Mouse (Mus musculus): ENCODE results near the gene Nfil3.

Gene Nfil3

GRCm38 (mm10) chr13:52980951-52981421 is at the start of gene Nfil3:
Gene Nfil3, minus strand, starts transcription at chr13:52981073.
- DNase-seq (ENCODE audit: low spot score), result peak; percentile 70

GRCm38 (mm10) chr13:53024285-53024684 is 43.4 kb upstream of the Nfil3 start:
- no peak for DNase-seq (ENCODE audit: low spot score)

DNA sequence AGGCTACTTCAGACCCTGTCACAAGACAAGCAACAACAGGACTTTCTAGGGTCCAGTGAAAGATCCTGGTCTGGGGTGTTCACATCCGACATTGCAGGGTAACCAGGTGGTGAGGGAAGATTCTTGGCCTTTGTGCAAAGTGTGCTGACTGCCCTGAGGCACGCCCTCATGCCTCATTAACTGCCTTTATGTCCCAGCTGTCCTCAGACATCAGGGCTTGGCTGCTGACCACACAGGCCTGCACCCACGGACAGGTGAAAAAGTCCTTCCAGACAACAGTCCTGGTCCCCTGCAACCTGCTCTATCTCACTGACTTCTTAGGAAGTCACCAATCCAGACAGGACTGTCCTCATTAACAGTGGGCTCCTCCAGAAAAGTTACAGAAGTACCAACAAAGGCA is 39.4 kb upstream of the Nfil3 start:
- DNase-seq (ENCODE audit: low spot score), result no peak

DNA sequence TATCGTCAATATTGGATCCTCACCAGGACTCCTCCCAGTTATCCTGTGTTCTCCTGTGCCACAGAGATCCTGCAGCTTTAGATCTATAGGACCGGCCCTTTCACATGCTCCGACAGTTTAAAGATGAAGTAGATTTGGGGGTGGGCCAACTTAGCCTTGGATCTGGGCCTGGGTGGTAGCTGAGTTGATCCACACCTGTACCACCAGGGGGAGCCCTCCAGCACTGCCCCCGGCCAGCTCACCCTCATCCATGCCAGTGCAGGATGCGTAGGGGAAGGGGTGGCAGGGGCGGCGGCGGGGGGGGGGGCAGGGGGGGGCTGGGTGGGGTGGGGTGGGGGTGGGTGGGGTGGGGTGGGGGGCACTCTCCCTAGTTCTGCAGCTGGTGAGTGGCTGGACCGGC is 38.7 kb upstream of the Nfil3 start:
- no peak for DNase-seq (ENCODE audit: low spot score)

DNA sequence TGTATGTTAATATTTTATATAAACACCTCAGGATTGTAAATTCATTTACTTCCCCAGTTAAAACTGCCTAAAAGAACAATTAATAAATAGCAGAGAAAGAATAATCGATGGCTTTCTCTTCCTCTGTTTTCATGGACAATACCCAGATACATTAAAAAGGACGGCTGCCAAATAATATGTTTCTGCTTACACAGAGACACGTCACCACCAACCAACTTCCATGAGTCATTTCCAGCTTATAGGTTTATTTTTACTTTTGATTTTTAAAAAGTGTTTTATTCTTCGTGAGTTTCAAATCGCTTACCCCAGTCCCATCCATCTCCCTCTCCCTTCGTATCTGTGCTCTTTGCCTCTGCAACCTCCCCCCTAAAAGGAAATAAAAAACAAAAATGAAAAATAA is 38.1 kb upstream of the Nfil3 start:
- DNase-seq (ENCODE audit: low spot score), result no peak

GRCm38 (mm10) chr13:53017983-53018382 is 37.1 kb upstream of the Nfil3 start:
- DNase-seq (ENCODE audit: low spot score), result no peak

- no peak for DNase-seq (ENCODE audit: low spot score)
Observed at GRCm38 (mm10) chr13:53017117-53017516, 36.2 kb upstream of the Nfil3 start.

DNA sequence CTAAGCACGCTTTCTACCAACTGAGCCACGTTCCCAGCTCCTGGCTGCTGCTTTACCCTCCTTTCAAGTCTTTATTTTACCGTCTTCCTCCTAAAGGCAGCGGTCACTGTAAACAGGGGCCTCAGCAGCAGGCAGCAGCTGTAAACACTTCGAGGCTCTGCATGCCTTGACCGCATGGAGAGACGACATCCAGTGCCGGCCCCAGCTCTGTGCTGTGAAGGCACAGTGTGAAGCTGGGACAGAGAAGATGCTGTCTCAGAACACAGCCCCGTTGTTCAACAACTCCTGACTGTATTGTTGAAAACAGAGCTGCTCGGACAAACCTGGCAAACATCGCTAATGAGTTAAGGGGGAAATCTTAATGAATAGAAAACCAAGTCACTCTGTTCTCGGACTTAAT is 30.6 kb upstream of the Nfil3 start:
- DNase-seq (ENCODE audit: low spot score), result no peak

- DNase-seq (ENCODE audit: low spot score), result no peak
Observed at GRCm38 (mm10) chr13:53008489-53009184, 27.8 kb upstream of the Nfil3 start.

GRCm38 (mm10) chr13:53007781-53008180 is 26.9 kb upstream of the Nfil3 start:
- no peak for DNase-seq (ENCODE audit: low spot score)

- DNase-seq (ENCODE audit: low spot score), result no peak
Observed at GRCm38 (mm10) chr13:53003286-53003685, 22.4 kb upstream of the Nfil3 start.

DNA sequence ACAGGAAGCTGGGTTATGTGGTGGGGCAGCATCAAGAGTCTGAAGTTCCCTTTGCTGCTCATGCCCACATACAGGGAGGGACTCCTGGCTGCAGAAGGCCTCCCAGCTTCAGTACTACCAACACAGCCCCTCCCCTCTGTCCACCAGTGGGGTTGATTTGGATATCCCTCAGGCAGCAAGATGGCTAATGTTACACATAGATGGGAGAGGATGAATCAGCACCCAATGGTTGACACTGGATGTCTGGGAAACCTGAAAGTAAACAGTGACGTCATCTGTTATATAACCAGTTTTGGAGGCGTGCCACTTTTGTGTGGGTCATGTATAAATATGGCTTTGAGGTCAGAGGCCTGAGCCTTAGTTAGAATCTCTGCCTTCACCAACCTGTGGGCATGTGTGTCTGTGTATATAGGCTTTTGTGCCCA is 20.6 kb upstream of the Nfil3 start:
- peak; percentile 27 for DNase-seq (ENCODE audit: low spot score)

- DNase-seq (ENCODE audit: low spot score), result no peak
Observed at GRCm38 (mm10) chr13:53000481-53000880, 19.6 kb upstream of the Nfil3 start.

GRCm38 (mm10) chr13:52998541-52998940 is 17.7 kb upstream of the Nfil3 start:
- DNase-seq (ENCODE audit: low spot score), result no peak

GRCm38 (mm10) chr13:52997806-52998205 is 16.9 kb upstream of the Nfil3 start:
- DNase-seq (ENCODE audit: low spot score), result no peak

DNA sequence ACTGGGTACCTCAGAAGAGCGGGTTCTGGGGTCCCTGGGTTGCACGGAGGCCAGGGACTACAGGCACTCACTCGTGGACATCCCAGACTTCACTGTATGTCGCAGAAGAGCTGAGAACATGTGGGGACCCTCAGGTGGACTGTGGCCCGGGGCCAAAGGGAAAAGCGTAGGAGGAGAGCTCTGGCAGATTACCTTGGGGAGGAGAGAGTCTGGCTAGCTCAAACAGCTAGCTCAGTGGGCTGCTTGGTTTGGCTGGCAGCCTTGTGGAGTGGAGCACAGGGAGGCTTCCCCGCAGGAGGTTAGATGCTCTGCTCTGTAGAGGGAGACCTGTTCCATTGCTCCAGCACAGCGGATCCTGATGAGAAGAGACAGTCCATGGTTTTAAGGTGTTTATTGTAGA is 15.3 kb upstream of the Nfil3 start:
- DNase-seq (ENCODE audit: low spot score), result no peak

DNA sequence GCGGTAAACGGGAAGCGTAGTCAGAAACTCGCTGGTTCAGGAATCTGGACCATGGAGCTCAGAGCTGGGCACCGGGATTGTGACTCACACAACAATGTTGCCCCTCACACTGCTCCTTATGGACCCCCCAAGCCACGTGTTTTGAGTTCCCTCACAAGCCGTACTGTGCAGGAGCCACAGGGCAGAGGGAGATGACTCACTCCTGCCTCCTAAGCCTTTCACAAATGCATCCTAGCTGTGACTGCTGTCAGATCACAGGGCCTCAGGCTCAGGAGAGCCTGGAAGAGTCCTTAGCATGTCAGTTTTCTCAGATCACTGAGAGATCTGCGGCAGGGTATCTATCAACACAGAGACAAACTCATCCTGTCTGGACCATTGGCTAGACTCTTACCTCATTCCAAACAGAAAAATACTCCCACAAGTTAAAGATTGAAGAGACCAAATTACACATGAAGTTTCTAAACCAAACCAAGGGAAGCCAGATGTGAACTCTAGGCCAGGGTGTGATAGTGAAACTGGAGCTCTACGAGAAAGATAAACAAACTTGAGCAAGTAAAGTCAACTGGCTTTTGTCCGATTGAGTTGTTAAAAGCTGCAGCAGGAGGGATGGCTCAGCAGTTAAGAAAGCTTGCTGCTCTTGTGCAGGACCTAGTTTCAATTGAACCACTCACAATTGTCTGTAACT is 13.5 kb upstream of the Nfil3 start:
- no peak for DNase-seq (ENCODE audit: low spot score)

DNA sequence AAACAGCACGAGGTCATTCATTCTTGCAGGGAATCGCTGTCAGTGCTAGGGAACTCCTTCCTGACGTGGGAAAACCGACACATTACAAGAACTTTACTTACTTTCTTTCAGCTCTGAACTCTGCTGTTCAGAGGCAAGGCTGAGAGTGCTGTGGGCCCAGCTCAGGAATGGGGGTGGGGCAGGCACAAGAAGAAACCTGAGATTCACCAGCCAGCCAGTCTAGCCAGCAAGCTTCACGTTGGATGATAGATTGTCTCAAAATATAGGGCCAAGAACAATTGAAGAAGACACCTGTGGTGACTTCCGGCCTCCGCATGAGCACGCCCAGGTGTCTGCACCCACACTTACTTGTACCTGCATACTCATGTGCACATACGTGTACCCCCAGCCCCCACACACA is 9.3 kb upstream of the Nfil3 start:
- no peak for DNase-seq (ENCODE audit: low spot score)

DNA sequence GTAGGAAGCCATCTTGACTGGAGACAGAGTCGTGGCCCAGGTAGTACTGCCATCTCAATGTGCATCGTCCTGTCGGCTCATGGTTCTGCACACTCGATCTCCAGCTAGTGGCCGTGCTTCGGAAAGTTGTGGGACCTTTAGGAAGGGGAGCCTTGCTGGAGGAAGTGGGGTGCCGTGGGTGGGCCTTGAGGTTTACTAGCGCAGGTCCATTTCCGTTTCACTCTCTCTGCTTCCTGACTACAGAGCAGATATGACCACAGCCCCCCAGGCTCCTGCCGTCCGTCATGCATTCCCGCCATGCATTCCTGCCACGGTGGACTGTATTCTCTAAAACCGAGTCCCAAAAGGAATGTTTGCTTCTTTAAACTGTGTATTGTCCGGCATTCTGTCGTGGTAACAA is 8.1 kb upstream of the Nfil3 start:
- no peak for DNase-seq (ENCODE audit: low spot score)

DNA sequence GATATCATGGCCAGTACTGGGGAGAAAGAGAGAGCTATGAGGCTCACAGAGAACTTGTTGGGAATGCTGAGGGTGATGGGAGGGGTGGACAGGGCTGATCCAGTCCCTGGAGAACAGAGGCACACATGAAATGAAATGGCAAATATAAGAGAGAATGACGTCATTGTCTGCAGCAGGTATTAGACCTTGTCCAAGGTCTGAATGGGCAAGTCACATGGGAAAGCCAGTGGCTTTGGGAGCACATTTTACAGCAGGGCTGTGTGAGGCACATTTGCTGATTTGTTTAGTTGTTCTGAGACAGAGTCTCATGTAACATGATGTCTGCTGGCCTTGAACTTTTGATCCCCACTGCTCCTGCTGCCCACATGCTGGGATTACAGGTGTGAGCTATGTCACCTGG is 7.0 kb upstream of the Nfil3 start:
- no peak for DNase-seq (ENCODE audit: low spot score)

- DNase-seq (ENCODE audit: low spot score), result no peak
Observed at GRCm38 (mm10) chr13:52986215-52986780, 5.4 kb upstream of the Nfil3 start.

- no peak for DNase-seq (ENCODE audit: low spot score)
Observed at GRCm38 (mm10) chr13:52985508-52986214, 4.8 kb upstream of the Nfil3 start.

DNA sequence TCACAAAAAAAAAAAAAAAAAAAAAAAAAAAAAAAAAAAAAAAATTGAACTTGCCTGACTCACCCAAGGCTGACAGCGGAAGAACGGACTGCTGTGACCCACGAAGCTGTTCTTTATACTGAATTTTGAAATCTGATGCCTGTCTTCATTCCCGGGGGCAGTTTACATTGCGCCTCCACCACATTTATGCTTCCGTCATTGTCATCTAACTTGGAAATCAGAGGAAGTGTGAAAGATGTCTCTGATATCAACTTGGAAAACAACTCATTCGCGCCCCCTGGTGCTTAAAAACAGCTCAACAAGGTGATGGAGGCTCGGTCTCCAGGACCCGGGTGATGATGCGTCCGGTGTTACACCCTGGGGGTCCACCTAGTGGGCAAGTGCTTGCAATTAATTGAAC is 1.8 kb upstream of the Nfil3 start:
- peak; percentile 82 for DNase-seq (ENCODE audit: low spot score)
